Mouse (Mus musculus) testis, adult 2 months (tissue): ENCODE measurements around the gene Cct5. TPM values are rescaled to one million over a fixed set of nuclear protein-coding genes. Genes with fewer than 3 reads are reported as not detected.

Experiments used
- H3K27ac ChIP-seq: fragments of 200-500 bp; 2 replicates; pipeline ENCODE4 v1.5.1; 2012; ENCODE audit warnings: low read depth, low read length; ENCODE audit not compliant: control insufficient read depth, insufficient read depth
- H3K27me3 ChIP-seq: fragments of 200-500 bp; 2 replicates; pipeline ENCODE4 v1.6.1; 2012; ENCODE audit warnings: mild to moderate bottlenecking, low read length, moderate library complexity; ENCODE audit not compliant: control insufficient read depth, insufficient read depth
- H3K36me3 ChIP-seq: fragments of 200-500 bp; 2 replicates; pipeline ENCODE4 v1.6.1; 2012; ENCODE audit warnings: mild to moderate bottlenecking, low read length; ENCODE audit not compliant: control insufficient read depth, insufficient read depth
- H3K4me1 ChIP-seq: fragments of 200-500 bp; 2 replicates; pipeline ENCODE4 v1.6.1; 2012; ENCODE audit warnings: low read length; ENCODE audit not compliant: control insufficient read depth, insufficient read depth
- H3K4me3 ChIP-seq: fragments of 200-500 bp; 2 replicates; pipeline ENCODE4 v1.5.1; 2012; ENCODE audit warnings: low read depth, mild to moderate bottlenecking, low read length, moderate library complexity, mixed read lengths; ENCODE audit not compliant: control insufficient read depth
- CTCF ChIP-seq: fragments of 200-500 bp; IDR thresholded peaks from 2 replicates; pipeline ENCODE4 v1.5.1; 2012; ENCODE audit warnings: low read depth, mild to moderate bottlenecking, inconsistent platforms, low read length, moderate library complexity; ENCODE audit not compliant: control insufficient read depth, insufficient read depth, insufficient replicate concordance
- POLR2A ChIP-seq: fragments of 200-500 bp; IDR thresholded peaks from 2 replicates; pipeline ENCODE4 v1.6.1; 2012; ENCODE audit warnings: low read depth, mild to moderate bottlenecking, inconsistent platforms, low read length, moderate library complexity; ENCODE audit not compliant: control insufficient read depth
- polyA plus RNA-seq: library from polyadenylated mRNA; depleted of rRNA; stranded (reverse); fragments of >200 nt; gene quantifications from 2 replicates; pipeline ENCODE4 v1.2.3, GENCODE M21; 2012

Cct5 gene
- polyA plus RNA-seq, 1 experiment: 217 TPM

DNA sequence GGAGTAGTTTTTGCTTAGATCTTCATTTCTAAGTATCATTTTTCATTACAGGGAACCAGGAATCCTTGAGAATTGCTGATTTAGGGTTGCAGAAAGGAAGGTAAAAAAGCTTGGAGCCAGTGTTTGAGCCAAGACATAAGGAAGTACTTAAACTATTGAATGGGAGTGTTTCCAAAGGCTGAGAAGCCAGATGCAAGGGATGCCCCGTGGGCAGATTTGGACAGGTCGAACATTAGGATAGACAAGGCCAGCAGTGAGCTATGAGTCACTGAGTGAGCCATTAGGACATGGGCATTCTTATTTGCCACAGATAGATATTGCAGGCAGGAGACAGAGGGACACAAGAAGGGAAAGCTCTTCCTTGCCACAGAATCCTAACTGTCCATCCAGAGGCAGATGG is 13.1 kb upstream of the Cct5 start:
- H3K27me3 ChIP-seq: no peaks in the 10 kb centered on the region
- H3K36me3 ChIP-seq: no peaks in the 10 kb centered on the region
- H3K4me3 ChIP-seq: no peak overlapping the region
- H3K27ac ChIP-seq: no peak overlapping the region
- TF ChIP-seq POLR2A (no peak), CTCF (no peak)
- no peaks in the 10 kb centered on the region for H3K4me1 ChIP-seq

DNA sequence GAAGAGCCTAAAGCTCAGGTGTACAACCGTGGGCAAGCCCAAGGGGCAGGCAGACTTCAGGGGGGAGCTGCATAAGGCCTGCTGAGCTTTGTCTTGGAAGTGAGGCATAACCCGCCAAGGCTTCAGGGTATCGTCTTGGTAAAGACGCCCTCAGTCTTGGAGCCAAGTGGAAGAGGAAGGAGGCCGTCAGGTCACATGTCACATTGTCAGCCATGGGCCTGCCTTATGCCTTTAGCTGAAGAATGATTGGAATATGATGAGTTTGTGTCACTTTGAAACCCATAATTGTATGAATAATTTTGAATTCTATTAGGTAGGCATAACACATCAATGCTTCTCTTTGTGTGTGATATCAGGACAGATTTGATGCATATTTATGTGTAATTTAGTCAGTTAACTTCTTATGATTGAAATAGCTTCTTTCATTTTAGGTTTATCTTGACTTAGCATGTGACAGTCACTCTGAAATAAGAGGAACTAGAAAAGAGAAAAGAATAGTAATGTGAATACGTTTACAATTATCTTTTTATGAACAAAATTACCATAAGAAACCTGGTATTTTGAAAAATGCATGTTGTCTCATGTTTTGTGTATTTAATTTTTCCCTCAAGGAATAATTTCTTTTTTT is 12.3 kb upstream of the Cct5 start:
- H3K27ac ChIP-seq: no peak overlapping the region
- no peaks in the 10 kb centered on the region for H3K27me3 ChIP-seq
- no peak overlapping the region for H3K4me3 ChIP-seq
- H3K4me1 ChIP-seq: no peaks in the 10 kb centered on the region
- TF ChIP-seq POLR2A (no peak), CTCF (no peak)
- no peaks in the 10 kb centered on the region for H3K36me3 ChIP-seq

DNA sequence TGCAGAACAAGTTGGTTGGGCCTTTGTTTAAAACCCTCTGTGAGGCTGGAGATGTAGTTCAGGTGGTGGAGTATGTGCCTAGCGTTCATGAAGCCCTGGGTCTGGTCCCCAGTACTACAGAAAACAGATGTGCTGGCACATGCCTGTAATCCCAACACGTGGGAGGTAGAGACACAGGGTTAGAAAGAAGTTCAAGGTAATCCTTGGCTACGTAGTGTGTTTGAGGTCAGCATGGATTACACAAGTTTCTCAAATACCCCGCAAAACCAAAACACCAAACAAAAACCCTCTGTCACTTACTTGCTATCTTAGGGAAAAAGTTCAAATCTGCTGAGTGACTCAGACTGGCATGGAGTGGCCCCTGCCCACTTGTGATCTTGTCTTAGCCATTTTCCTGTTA is 10.4 kb upstream of the Cct5 start:
- no peaks in the 10 kb centered on the region for H3K4me1 ChIP-seq

DNA sequence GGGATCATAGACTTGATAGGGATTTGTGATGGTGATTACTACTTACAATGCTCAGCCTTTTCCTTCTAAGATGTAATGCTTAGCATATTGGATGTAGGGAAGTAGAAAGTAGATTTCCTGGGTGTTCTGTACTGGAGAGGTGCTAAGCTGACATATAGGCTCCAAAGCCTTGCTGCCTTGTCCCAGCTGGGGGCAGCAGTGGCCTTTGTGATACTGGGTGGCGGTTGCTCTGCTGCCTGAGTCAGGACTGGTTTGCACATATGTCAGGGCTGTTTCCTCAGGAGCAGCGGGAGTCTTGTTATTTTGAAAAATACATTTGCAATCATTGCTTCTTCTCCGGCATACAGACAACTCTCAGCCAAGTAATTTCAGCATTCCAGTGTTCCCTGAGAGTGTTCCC is 9.4 kb upstream of the Cct5 start:
- no peaks in the 10 kb centered on the region for H3K36me3 ChIP-seq
- H3K4me1 ChIP-seq: no peaks in the 10 kb centered on the region
- H3K27ac ChIP-seq: no peak overlapping the region
- no peak for TF ChIP-seq POLR2A
- TF ChIP-seq CTCF: peak; percentile 21; the same call in 1 of the 2 replicates
- H3K27me3 ChIP-seq: no peaks in the 10 kb centered on the region
- H3K4me3 ChIP-seq: no peak overlapping the region

More for the DNA sequence above, 10.4 kb upstream of the Cct5 start:
- Histone ChIP-seq H3K36me3 (no peaks in the 10 kb centered on the region), H3K27ac (no peak overlapping the region), H3K27me3 (no peaks in the 10 kb centered on the region), H3K4me3 (no peak overlapping the region)
- TF ChIP-seq POLR2A (no peak), CTCF (no peak)

DNA sequence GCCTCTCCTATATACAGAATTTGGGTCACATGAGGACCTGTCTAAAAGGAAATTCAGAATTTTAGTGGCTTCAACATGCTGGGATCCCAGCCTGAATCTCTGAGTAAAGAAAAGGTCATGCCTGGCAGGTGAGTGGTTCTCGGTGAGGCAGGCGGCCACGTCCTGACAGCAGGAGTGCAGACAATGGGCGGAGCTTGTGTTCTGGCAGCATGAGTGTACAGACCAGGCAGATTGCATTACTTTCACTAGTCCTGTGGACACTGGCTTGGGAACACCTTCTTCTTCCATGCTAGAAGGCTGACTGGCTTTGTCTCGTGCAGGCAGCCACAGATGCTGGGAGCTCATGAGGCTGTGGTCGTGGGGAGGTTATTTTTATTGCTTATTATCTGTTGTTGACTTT is 5.2 kb upstream of the Cct5 start:
- TF ChIP-seq CTCF: no peak
- TF ChIP-seq POLR2A: no peak
- Histone ChIP-seq H3K27ac (no peak overlapping the region), H3K27me3 (no peaks in the 10 kb centered on the region), H3K36me3 (no peaks in the 10 kb centered on the region), H3K4me3 (no peak overlapping the region), H3K4me1 (peaks cover 3% of the 10 kb centered on the region)

DNA sequence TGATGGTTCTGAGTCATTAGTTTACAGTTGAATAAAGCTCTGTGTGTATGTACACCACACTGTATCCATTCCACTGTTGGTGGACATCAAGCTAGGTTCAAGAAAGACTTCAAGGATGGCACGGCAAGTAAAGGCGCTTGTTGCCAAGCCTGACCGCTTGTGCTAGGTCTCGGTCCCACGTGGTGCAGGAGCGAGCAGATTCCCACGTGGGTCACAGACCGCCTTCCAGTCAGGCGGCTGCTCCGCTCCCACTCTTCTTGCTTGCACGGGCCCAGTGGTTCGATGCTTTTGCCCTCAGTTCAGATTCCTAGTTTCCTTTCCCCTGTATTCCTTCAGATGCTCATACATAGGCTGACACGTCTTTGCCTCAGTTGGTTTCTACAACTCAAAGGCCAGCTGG is 1.5 kb upstream of the Cct5 start:
- Histone ChIP-seq H3K4me3 (no peak overlapping the region; the same call in 1 of the 2 replicates), H3K27ac (no peak overlapping the region), H3K4me1 (peaks cover 10% of the 10 kb centered on the region), H3K36me3 (no peaks in the 10 kb centered on the region), H3K27me3 (no peaks in the 10 kb centered on the region)
- TF ChIP-seq CTCF (no peak), POLR2A (no peak)

DNA sequence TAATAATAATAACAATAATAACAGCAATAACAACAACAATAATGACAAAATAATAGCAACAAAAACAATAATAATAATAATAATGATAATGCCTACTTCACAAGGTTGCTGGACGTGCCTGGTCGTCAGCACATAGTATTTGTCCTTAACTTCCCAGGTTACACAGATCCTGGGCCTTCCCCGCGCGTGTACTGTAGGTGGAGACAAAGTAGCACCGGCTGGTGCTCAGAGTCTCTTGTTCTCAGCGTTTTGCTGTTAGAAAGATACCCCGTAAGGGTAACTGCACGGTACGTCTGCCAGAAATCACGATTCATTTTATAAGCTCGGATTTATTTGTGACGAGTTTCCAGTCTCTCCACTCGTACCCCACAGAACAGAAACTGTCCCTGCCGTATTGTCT is 822 bp upstream of the Cct5 start:
- peak; percentile 8; the same call in 1 of the 2 replicates for TF ChIP-seq CTCF
- TF ChIP-seq POLR2A: no peak
- H3K36me3 ChIP-seq: no peaks in the 10 kb centered on the region
- H3K27ac ChIP-seq: no peak overlapping the region
- H3K4me3 ChIP-seq: peak overlapping the region; percentile 72
- peaks cover 10% of the 10 kb centered on the region for H3K4me1 ChIP-seq
- H3K27me3 ChIP-seq: no peaks in the 10 kb centered on the region
